Mouse (Mus musculus) stomach, postnatal 0 days (tissue): ENCODE data around the gene Polrmt.

ENCODE experiments used
- CTCF ChIP-seq: IDR thresholded peaks from 2 replicates; pipeline ENCODE4 v1.5.1; 2016; ENCODE audit warnings: antibody characterized with exemption, low read depth, mild to moderate bottlenecking, moderate library complexity
- EP300 ChIP-seq: optimal IDR thresholded peaks from 2 replicates; pipeline ENCODE3; 2016; ENCODE audit warnings: antibody characterized with exemption

DNA sequence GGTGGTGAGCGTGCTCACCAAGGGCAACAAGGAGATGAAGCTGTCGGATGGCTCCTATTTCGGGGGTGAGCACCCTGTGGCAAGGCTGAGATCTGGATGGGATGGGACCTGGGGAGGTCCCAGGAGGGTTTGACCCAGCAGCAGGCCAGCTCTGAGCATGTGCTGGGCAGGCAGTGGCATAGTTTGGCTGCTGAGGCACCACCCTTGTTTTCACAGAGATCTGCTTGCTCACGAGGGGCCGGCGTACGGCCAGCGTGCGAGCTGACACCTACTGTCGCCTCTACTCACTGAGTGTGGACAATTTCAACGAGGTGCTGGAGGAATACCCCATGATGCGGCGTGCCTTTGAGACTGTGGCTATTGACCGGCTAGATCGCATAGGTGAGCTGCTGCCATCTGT, 12.5 kb downstream of the Polrmt start:
- TF ChIP-seq CTCF (no peak), EP300 (no peak)
